Mouse (Mus musculus) liver, embryonic 14.5 days (tissue): ENCODE measurements around the gene Hephl1.

Experiments used
- CTCF ChIP-seq: IDR thresholded peaks from 2 replicates; pipeline ENCODE4 v1.5.1; 2016; ENCODE audit warnings: antibody characterized with exemption, low read depth, control low read depth
- EP300 ChIP-seq: IDR thresholded peaks from 2 replicates; pipeline ENCODE4 v1.6.1; 2016; ENCODE audit warnings: antibody characterized with exemption, low read depth

DNA sequence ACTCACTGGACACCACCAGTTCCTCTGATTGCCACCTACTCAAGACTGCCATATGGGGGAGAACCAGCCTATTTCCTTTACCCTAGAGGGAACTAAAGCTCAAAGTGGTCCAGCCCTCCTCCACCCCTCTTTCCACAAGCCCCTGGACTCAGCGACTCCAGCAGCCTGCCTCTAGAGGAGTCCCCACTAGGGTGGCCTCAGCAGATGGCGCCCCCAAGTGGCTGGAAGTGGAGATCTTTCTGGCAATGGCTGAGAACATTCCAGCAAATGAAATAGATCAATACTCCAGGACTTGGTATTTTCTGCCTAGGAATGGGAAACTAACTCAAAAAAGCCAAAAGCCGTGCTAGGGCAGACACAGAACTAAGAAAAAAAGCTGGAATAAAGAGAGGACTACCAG lies 84.2 kb downstream of the Hephl1 start:
- TF ChIP-seq CTCF, result peak; percentile 57
- no peak for TF ChIP-seq EP300
